Mouse (Mus musculus) gastrocnemius, postnatal 25 days (tissue): ENCODE measurements at regions not wholly inside any gene's neighbourhood (a gene's known extent, or its start where the extent isn't known, plus 50 kb on each side); places are given as distances from the start of the nearest gene placed in this dataset.

Source experiments
- DNase-seq: peaks from one replicate; pipeline ENCODE4 v3.0.0; 2022

DNA sequence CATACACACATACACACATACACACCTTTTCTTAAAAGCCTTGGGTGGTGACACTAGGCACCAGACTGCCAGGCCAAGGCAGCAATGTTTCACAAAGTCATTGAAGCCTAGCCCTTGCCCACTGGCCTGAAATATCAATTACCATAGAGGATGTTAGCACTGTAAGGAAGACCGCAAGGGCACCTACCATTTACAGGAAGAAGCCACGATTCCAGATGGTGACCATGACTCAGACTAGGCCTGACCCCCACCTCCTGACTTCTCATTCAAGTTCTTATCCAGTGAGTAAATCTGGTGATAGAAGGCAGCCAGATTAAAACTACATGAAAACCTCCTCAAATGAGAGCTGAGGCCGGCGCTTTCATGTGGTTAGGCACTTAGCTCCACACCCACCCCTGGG is 165.3 kb upstream of the Spred2 start:
- DNase-seq = no peak

DNA sequence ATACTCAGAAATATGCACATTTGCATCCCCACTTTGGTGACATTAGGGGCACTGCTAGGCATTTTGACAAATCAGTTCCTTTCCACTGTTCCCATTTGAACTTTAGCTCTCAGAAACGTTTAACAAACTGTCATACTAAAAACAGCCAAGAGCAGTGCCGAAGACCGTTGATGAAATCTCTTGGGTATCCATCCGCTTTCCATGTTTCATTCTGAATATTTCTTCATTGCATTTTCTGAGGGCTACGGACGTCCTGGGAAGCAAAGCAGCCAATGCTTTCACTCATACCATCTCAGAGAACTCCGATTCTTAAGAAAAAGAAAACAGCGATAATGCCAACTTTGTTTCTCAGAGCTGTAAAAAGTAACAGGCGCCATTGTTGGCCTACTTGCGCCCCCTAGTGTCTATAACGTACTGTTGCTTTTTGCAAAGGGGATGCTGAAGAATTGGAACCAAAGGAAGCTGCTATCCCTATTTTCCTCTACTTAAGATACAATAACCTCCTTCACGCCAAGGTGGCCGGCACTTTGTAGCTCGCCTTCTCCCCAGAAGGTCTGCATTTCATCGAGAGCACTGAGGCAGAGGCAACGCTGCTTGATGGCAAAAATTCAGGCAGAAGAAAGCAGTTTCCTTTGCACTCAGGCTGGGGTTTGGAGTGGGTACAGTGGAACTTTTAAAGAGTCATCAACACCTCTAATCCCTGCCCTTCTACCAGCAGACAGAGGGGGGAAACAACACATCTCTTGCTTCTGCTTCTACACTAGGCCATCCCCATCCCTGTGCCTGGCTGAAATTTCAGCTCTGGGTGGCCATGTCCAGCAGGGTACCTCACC is 163.1 kb upstream of the Spred2 start:
- DNase-seq = peak; percentile 37

DNA sequence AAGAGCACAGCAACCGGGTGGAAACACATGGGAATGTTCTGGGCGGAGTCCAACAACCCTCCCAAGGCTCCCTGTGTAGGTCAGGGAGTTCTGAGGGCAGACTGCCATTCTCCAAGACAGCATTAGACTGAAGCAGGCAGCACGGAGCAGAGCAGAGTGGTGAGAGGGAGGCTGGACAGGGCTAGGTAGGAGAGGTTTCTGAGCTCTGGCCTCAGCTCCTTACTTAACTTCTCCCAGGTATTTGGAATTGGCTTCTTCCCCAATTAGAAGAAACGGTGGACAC is 162.5 kb upstream of the Spred2 start:
- no peak for DNase-seq

DNA sequence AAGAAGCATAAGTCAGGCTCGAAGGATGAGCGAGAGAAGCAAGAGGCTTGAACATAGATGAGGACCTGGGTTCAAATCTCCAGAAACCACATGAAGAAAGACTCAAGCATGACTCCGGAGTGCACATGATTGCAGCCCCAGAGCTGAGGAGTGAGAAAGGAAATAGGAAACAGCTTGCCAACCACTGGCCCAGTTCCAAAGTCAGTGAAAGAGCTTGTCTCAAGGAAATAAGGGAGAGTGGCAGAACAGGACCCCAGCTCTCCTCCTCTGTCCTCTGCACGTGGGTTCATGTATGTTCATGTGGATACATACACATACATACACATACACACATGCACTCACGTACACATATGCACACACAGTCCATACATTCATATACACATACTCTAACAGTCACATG is 156.9 kb upstream of the Spred2 start:
- DNase-seq = no peak

DNA sequence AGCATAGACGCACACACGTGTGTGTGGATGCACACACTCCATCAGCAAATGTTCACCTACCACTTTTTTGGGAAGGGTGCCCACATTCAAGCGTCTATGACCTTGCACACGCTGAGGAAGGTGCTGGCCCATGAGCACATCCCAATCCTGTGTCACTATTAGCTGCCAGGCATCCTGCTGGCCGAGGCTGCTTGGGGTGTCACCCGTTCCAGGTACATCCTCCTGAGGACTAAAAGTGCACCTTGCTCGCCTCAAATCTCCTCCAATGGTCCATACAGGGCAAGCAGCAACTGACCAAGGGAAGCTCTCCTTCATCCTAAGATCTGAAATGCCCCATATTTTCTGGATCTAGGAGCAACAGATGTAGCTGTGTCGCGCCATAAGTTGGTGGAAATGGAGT is 156.3 kb upstream of the Spred2 start:
- DNase-seq = no peak

DNA sequence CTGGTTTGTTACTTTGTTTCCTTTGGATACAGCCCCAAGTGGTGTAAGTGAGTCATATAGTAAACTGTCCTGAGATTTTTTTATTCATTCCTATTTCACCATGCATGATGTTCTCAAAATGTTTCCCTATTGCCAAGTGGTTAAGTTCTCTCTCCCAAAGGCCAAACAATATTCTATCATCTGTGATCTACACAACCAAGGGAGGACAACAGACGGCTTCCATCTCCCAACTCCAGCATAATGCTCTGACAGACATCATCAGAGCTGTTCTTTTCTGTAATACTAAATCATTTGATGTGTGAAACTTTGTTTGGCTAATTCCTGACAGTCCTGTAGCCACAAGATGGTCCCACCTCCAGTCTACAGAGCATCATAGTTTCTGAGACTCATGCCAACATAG is 155.2 kb upstream of the Spred2 start:
- no peak for DNase-seq

DNA sequence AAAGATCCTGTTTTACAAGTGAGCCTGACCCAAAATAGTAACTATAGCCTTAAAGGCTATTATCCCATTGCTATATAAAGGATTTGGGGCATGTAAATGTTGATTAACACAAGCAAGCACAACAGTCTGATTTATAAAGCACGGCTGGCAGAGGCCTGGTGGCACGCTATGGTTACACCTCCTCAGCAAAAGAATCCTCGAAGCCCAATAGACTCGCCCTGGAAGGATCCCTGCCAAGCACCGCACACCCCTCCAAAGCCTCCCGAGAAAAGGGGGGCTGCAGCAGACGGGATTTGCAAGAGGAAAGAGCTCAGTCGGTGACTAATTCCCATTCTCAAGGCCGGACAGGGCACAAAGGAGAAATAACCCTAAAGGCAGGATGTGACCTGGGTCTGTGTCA is 150.2 kb upstream of the Spred2 start:
- no peak for DNase-seq

DNA sequence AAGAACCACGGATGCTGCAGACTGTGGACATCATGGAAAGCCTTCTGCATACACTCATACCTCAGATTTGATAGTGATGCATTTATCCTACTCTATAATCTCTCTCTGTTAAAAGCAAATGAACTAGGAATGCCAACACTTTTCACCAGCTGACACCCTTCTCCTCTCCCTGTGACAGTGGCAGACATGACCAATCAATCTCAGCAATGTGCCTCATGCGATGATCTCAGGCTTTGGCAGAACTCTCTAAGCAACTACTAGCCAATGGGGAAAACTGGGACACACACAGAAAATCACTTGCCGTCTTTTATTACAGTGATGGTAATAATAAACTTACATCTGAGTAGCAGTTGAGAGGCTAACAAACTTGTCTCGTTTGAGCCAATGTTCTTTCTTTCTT is 148.4 kb upstream of the Spred2 start:
- DNase-seq = no peak

DNA sequence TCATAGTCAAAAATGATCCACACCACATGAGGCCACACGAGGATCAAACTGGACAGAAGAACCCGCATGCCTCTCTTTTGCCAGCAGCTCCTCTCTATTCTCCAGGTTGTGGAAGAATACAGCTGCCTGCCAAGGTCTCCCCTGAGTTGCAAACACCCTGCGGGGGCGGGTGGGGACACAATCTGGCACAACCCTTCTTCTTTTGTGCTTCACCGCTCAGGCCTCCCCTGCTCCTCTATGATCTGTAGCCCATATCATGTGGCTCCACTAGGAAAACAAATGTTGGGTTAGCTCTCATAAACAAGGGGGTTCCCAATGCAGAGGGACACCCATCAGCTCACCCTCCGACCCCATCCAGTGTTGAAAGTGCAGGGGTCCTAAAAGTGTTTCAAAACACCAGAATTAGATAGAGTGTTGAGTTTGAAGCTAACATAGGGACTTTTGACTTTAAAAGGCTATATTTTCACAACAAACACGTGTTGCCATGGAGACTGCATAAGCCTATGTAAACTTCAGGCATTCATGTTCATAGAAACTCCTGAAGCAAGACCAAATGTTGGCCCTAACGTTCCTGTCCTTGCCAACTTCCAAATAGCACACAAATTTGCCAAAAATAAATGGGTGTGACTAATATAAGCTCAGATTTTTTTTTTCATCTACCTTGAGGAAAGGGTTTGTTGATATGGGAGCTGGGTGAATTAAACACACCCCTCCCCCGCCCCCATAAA is 147.5 kb upstream of the Spred2 start:
- no peak for DNase-seq

DNA sequence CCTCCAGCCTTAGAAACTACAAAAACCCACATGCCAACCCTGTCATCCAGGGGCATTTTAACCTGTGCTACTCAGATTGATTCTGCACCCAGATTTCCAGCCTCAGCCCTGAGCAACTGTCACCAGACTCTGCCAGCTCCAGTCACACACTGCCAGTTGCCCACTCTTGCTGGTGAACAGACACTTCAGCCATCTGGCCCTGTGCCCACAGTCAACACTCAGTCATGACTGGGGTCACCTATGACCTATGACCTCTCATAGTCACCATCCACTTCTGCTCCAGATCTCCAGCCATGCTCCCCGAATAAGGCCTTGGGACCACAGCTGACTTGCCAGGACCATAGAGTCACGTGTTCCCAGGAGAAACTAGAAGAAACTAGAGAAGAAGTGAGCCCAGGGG is 146.0 kb upstream of the Spred2 start:
- no peak for DNase-seq

DNA sequence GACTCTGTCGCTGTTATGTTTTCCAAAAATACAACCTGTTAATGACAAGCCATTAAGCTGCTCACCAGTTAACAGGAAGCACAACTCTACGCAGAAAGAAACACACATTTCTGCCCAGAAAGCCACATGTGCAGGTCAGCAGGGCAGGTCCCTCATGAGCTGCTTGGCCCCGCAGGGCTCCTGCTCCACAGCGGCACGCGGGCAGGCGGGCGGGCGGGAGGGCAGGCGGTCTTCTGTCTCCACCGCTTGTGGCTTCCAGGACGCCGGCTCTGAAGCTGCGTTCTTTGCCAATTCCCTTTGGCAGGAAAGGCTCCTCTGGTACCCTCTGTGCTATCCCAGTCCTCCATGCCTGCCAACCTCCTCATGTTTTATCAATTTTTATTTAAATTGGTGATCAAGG is 139.1 kb upstream of the Spred2 start:
- no peak for DNase-seq

DNA sequence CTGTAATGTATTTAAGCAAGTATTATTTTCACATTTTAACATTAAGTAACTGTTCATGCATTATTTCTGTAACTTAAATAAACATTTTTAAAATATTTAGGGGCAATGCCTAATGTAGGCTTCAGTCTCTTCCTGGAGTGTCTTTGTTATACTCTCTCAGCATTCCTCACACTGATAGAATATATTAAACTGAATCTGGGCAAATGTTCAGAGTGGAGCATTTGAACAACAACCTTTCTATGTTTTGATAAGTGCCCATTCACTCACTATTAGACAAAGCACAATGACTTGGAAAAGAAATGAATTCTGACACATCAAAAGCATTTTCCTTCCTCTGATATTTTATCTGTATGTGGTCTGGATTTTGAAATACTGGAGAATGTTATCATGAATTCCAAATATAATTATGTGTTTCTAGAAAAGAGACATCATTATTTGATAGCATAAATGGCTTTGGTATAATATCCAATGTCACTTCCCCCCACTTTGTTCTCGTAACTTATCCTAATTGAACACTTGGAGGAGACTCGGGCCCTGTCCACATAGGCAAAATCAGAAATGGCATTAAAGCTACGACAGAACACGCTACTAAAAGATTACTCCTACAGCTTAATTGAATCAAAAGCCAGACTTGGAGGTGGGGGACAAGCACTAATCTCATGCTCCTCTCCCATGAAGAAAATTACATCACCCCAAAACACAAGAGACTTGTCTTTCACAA is 127.1 kb upstream of the Spred2 start:
- no peak for DNase-seq

DNA sequence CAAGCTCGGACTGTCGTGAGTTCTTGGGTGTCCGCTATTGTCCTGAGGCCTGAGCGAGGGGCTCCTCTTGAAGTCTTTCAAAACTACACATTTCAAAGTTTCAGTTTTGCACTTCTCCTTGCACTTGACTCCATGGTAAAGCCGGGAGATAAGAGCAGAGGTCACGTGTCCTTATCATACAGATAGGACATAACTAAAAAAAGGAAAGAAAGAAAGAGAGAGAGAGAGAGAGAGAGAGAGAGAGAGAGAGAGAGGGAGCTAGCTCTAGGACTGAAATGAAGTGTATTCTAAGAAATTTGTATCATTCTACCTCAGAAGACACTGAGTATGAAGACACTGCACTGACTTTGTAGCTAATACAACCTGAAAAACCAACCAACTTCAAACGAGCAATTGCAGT is 114.8 kb upstream of the Spred2 start:
- DNase-seq = no peak

DNA sequence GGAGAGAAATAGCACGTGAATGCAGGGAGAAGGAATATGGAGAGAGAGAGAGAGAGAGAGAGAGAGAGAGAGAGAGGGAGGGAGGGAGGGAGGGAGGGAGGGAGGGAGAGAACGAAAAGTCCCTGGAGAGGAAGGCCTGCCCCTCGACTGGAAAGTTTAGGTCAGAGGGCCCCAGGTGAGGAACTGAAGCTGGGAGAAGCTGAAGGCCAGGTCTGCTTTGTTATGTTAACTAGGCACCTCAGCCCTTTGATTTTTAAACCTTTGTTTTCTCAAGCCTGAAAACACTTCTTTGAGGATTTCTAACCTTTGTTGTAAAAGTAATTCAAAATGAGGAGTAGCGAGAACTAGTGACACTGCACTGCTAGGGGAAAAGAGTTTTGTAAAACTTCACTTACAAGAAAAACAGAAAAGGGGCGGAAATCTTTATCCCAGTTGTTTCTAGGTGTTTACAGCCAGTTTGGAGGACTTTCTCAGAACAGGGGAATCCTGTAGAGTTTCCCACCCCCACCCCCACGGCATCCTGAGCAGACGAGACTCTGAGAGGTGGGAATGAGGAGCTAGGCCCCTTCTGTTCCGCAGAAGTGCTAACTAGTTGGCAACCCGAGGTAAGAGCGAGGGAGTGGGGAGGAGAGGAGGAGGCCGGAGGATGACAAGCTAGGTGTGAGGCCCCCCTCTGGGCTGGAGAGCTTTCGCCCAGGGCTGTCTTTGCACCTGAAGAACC is 112.7 kb upstream of the Spred2 start:
- DNase-seq = no peak

DNA sequence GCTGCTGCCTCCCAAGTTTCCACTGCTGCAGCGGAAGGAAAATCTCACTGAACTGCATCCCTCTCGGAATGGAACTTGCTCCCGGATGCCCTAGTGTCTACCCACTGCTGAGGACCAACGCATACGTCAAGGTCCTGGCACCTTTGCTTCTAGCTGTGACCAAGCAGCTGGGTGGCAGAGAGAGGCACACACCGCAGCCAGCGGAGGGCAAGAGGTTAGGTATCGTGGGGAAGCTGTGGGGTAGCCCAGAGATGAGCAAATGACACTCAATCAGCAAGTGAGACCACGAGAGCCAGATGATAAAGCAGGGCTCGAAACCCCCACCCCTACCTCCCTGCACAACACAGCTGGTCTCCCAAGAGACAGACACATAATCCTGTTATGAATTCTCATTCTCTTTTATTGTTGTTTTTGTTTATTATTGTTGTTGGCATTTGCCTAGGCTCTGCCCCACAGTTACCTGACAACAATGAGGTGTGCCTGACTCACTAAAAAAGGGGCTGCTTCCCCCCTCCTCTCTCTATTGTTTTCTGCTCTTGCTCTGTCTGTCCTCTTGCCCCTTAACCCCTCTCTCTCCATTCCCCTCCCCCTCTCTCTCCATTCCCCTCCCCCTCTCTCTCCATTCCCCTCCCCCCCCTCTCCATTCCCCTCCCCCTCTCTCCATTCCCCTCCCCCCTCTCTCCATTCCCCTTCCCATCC is 112.0 kb upstream of the Spred2 start:
- no peak for DNase-seq

DNA sequence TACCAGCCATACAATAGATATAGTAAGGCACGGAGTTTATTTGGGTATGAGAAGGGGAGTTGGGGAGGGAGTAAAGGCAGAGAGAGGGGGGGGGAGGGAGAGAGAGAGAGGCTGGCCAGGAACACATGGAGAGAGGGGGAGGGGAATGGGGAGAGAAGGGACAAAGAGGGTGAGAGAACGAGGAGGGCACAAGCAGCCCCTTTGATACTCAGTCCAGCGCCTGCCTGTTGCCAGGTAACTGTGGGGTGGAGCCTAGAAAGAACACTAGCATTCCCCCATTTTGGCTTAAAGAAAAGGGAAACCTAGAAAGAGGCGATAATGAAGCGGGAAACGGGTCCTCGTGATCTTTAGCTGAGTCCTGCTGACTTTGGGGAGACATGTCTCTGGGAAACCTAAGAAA is 110.6 kb upstream of the Spred2 start:
- no peak for DNase-seq

DNA sequence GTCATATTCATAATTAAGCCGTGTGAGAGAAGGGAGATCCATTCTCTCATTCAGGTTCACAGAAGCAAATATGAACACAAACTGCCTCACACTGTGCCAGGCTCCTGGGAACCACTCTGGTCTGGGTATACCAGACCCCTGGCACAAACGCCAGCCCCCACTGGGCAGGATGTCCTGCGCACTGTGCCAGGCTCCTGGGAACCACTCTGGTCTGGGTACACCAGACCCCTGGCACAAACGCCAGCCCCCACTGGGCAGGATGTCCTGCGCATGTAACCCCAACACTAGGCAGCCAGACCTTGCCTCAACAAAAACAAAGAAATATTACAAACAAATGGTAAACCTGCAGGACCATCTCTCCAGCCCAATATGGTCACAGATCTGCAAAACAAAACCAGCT is 101.2 kb upstream of the Spred2 start:
- DNase-seq = no peak

DNA sequence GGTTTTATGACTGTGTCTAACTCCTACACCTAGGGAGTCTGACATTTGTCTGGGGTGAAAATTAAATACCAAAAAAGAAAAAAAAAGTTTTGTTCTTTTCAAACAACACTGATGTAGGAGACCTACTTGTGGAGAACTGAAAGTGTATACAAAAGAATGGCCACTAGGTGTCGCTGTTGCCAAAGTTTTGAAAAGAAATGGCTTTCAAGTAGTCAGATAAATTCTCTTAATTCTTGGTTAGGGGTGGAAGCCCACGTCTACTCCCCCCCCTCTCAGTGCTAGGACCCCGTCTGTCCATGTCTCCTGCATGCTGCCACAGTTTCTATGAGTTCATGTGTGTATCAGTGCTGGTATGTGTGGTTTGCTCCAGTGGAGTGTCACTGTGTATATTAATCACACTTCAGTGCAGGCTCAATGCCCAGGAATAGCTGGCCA is 100.7 kb upstream of the Spred2 start:
- DNase-seq = no peak

DNA sequence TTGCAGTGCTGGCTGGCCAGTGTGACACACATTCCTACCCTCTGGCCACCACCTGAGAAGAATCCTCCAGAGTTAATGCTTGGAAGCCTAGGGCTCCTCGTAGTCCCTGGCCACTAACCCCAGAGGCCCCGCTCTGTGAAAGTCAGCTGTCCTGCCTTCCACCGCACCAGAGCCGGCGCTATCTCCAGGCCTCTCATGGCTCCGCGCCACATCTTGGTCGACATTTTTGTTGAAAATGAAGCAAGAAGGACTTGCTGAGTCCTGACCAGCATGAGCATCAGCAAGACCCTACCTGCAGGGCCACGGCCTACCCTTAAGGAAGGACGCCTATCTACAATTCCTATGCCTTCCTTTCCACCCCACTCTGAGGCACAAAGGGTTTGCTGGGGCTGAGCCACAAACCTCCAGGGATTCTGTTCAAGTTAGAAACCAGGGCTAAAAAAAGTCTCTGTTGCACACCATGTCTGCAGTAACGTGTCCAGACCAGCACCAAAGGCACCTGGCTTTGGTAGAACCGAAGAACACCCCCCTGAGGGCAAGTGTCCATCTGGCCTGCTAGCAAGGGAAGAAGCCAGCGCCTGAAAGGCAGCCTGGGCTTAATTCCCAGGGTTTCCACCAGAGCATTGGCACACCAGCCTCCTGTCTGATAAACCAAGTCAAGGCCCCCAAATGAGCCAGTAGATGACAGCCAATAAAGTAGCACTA is 97.5 kb upstream of the Spred2 start:
- no peak for DNase-seq

DNA sequence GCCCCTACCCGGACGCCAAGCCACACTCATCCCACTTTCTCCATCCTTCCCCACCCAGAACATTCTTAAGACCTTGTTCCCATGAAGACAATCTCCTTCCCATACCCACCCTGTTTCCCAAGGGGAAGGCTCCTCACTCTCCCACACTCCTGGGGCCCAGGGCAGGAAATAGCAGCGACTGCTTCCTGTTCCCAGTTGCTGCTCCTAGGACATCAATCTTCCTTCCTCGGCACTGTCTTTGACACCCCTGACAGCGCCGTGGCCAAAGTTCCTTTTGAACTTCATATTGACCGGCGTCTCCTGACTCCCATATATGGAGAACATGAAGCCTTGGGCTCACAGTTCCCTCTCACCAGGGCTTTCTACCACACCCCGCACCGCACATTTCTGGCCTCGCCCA is 96.2 kb upstream of the Spred2 start:
- DNase-seq = no peak

DNA sequence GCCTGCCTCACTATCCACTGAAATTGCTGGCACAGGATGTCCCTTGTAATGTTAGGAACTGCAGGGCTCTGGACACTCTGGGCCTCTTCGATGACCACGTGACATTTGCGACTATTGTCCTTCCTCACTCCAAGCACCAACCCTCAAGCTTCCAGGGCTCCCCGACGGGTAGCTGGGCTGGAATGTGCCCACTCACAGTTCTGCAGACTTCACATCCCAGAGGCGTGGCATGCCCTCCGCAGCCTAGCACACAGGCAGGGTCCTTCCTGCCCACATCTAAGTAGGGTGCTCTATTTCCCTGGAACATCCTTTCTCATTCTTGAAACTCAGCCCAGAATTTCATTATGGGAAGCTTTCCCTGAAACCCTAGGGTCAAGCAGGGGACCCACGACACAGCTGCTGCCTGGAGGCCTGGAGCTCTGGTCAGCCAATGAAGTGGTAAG is 95.2 kb upstream of the Spred2 start:
- DNase-seq = no peak
